Mouse (Mus musculus) stomach, postnatal 0 days (tissue): ENCODE measurements around the gene 2610528J11Rik.

ENCODE experiments used
- CTCF ChIP-seq: IDR thresholded peaks from 2 replicates; pipeline ENCODE4 v1.5.1; 2016; ENCODE audit warnings: antibody characterized with exemption, low read depth, mild to moderate bottlenecking, moderate library complexity
- EP300 ChIP-seq: optimal IDR thresholded peaks from 2 replicates; pipeline ENCODE3; 2016; ENCODE audit warnings: antibody characterized with exemption

GRCm38 (mm10) chr4:118509050-118509449 is 17.7 kb upstream of the 2610528J11Rik start:
- TF ChIP-seq CTCF: no peak
- peak; percentile 74 for TF ChIP-seq EP300
